Mouse (Mus musculus) kidney, embryonic 15.5 days (tissue): ENCODE results near the gene Bex1. TPM values are rescaled to one million over a fixed set of nuclear protein-coding genes. Genes with fewer than 3 reads are reported as not detected.

ENCODE experiments used
- ATAC-seq: fragments of 200-750 bp; cut with Nextera tagmentation; replicated peaks from 2 replicates; pipeline ENCODE4 v1.8.0; 2017; ENCODE audit warnings: moderate TSS enrichment; ENCODE audit not compliant: low FRiP score
- H3K27ac ChIP-seq: fragments of 300-500 bp; sonication (generic); 2 replicates; pipeline ENCODE4 v1.5.1; 2015; ENCODE audit warnings: mild to moderate bottlenecking, inconsistent platforms
- H3K27me3 ChIP-seq: fragments of 300-500 bp; sonication (generic); 2 replicates; pipeline ENCODE4 v1.6.1; 2015; ENCODE audit warnings: inconsistent platforms
- H3K36me3 ChIP-seq: fragments of 300-500 bp; sonication (generic); 2 replicates; pipeline ENCODE4 v1.6.1; 2015; ENCODE audit warnings: inconsistent platforms
- H3K4me1 ChIP-seq: fragments of 300-500 bp; sonication (generic); 2 replicates; pipeline ENCODE4 v1.6.1; 2015; ENCODE audit warnings: inconsistent platforms
- H3K4me2 ChIP-seq: fragments of 300-500 bp; sonication (generic); 2 replicates; pipeline ENCODE4 v1.6.1; 2015; ENCODE audit warnings: moderate library complexity, mild to moderate bottlenecking, inconsistent platforms
- H3K4me3 ChIP-seq: fragments of 300-500 bp; sonication (generic); replicated peaks from 2 replicates; pipeline ENCODE4 v1.5.1; 2015; ENCODE audit warnings: mild to moderate bottlenecking, inconsistent platforms
- H3K9ac ChIP-seq: fragments of 300-500 bp; sonication (generic); 2 replicates; pipeline ENCODE4 v1.6.1; 2015; ENCODE audit warnings: mild to moderate bottlenecking, inconsistent platforms
- H3K9me3 ChIP-seq: fragments of 300-500 bp; sonication (generic); replicated peaks from 2 replicates; pipeline ENCODE4 v1.6.1; 2016; ENCODE audit warnings: inconsistent platforms
- WGBS: fragments of 180-500 bp; shearing (Covaris S2); methylation state at CpG from one replicate; pipeline ENCODE4 v1.1.7; 2015; ENCODE audit warnings: mixed read lengths; 5-methylcytosine and 5-hydroxymethylcytosine counted together
- microRNA-seq: library from miRNA; unstranded; fragments of <30 nt; microRNA quantifications from one replicate; pipeline ENCODE4, GENCODE M21; 2016
- polyA plus RNA-seq: library from polyadenylated mRNA; unstranded; fragments of >200 nt; fragmentation: Nextera tagmentation; extraction: Ambion mirVana; gene quantifications from 2 replicates; pipeline ENCODE4 v1.2.1, GENCODE M21; 2015

Gene Bex1
- polyA plus RNA-seq, 1 experiment from 2014 or later, result 75.9 TPM

DNA sequence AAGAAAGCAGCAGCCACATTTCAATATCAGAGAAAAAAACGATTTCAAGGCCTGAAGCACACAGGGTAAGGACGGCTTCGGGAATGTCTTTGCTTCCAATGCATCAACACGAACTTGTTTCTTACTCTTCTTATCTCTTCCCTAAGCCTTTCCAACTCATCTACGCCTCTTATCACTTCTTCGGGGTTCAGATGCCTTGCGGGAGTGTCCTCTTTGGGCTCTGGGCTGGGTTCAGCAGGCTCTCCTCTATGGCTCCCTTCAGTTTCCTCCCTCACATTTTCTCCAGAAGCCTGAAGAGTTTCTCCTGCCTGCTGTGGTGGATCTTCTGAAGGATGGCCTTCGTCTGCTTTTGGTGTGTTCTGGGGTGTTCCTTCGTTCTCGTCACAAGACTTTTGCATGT is 44.7 kb downstream of the Bex1 start:
- Histone ChIP-seq H3K9me3 (no peaks in the 10 kb centered on the region), H3K27ac (no peak overlapping the region), H3K36me3 (no peaks in the 10 kb centered on the region), H3K9ac (no peak overlapping the region), H3K4me2 (peak overlapping the region; percentile 55), H3K27me3 (peaks cover 17% of the 10 kb centered on the region), H3K4me1 (no peaks in the 10 kb centered on the region), H3K4me3 (peak overlapping the region; percentile 61)
- ATAC-seq, result no peak
- WGBS, result 65% methylated on average over 10 of the region's 10 CpGs

Small RNA genes within 50 kb of the gene (microRNA-seq; reads per million reads assigned to microRNA genes)
- not detected for gene Mir6383

Other genes with a start within 250 kb of the Bex1 start
- gene Arxes2, start 221.7 kb downstream of the Bex1 start, polyA plus RNA-seq, result 79.1 and 82.6 TPM in 2 replicates
- gene Arxes1, start 182.1 kb downstream of the Bex1 start, polyA plus RNA-seq, result 35.3 and 37.4 TPM in 2 replicates
- 83.0 and 87.4 TPM in 2 replicates for gene Bex2, start 147.3 kb downstream of the Bex1 start, polyA plus RNA-seq
- not detected in 2 replicates for gene Nxf3, start 130.3 kb downstream of the Bex1 start, polyA plus RNA-seq
- 62.7 and 66.2 TPM in 2 replicates for gene Bex4, start 76.5 kb downstream of the Bex1 start, polyA plus RNA-seq
- 172 and 177 TPM in 2 replicates for gene Tceal8, start 43.2 kb downstream of the Bex1 start, polyA plus RNA-seq
- gene Tceal5, start 11.6 kb downstream of the Bex1 start, polyA plus RNA-seq, result 3.4 and 3.7 TPM in 2 replicates
- 10.7 and 23.2 TPM in 2 replicates for gene Tceal7, start 734 bp downstream of the Bex1 start, polyA plus RNA-seq
- gene Tceal9, start 29.6 kb upstream of the Bex1 start, polyA plus RNA-seq, result 477 and 518 TPM in 2 replicates
- gene Bex3, start 54.7 kb upstream of the Bex1 start, polyA plus RNA-seq, result 442 and 450 TPM in 2 replicates